ENCODE assay signal across 8 mouse cellular contexts in the genomic region with DNA sequence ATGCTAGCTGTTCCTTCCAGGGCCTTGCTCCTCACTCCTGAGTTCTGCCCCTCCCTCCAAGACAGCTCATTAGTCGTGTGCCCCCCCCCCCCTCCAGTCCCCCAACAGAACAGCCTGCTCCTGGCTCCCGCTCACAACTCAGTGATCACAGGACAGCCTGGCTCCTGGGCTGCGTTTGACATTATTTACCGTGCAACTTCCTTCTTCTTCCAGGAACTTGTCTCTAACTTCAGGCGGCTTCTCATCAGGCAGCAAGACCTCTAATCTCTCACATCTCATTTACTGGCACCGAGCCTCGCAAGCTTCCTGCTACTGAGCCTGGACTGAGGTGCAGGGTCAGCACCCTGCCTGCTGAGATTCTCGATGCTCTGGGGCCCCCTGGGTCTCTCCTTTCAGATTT. TPM values are rescaled to one million over a fixed set of nuclear protein-coding genes. Genes with fewer than 3 reads are reported as not detected.
A peak's percentile ranks its signal among the peaks of the same experiment; 100 is the strongest.
DNase-seq lines count a peak whose midpoint lies in the region; ATAC-seq and TF ChIP-seq lines count a peak whose summit lies in the region.

No protein-coding gene starts in this region.

- H3K36me3 ChIP-seq in kidney, postnatal 0 days (ENCODE audit: insufficient read depth, low read length) = no peaks in the 10 kb centered on the region
- H3K36me3 ChIP-seq in forebrain, embryonic 15.5 days = no peaks in the 10 kb centered on the region
- H3K36me3 ChIP-seq in thymus, adult 2 months (ENCODE audit: control insufficient read depth, insufficient read depth, low read length) = no peaks in the 10 kb centered on the region

- under 1% methylated on average over 8 of the region's 8 CpGs for WGBS in kidney, postnatal 0 days
- WGBS in forebrain, embryonic 15.5 days = 12% methylated on average over 8 of the region's 8 CpGs
- 14% methylated on average over 8 of the region's 8 CpGs for WGBS in thymus, adult 2 months

- 0 out of 2 replicates have a peak overlapping the region, but pooled peaks have one; percentile 36 for H3K9ac ChIP-seq in kidney, postnatal 0 days (ENCODE audit: low read depth, low read length)
- H3K9ac ChIP-seq in forebrain, embryonic 15.5 days (replicated peaks) = no peak overlapping the region

- peak overlapping the region; percentile 67 for H3K27ac ChIP-seq in kidney, postnatal 0 days
- H3K27ac ChIP-seq in forebrain, embryonic 15.5 days (replicated peaks) = no peak overlapping the region
- H3K27ac ChIP-seq in thymus, adult 2 months (ENCODE audit: control insufficient read depth, insufficient read depth, low read length) = no peak overlapping the region

- no peaks in the 10 kb centered on the region for H3K27me3 ChIP-seq in kidney, postnatal 0 days (ENCODE audit: insufficient read depth, low read length)
- H3K27me3 ChIP-seq in forebrain, embryonic 15.5 days = peaks cover 8% of the 10 kb centered on the region; the same call in 1 of the 2 replicates
- no peaks in the 10 kb centered on the region for H3K27me3 ChIP-seq in thymus, adult 2 months (ENCODE audit: control insufficient read depth, insufficient read depth, low read length)

- ATAC-seq in common myeloid progenitor, adult 5-6 weeks (replicated peaks; ENCODE audit: low read depth, poor library complexity, severe bottlenecking) = peak; percentile 3; the same call in 1 of the 2 replicates
- ATAC-seq in kidney, postnatal 0 days (replicated peaks; ENCODE audit: low FRiP score, low read depth) = peak; percentile 45; the same call in 1 of the 2 replicates
- peak; percentile 34; the same call in 1 of the 2 replicates for ATAC-seq in megakaryocyte, adult 5-6 weeks (ENCODE audit: poor library complexity, severe bottlenecking)
- no peak for ATAC-seq in forebrain, embryonic 15.5 days (replicated peaks)

- H3K9me3 ChIP-seq in kidney, postnatal 0 days (replicated peaks; ENCODE audit: low read length) = no peaks in the 10 kb centered on the region
- H3K9me3 ChIP-seq in forebrain, embryonic 15.5 days = no peaks in the 10 kb centered on the region

- peak; percentile 3; the same call in 1 of the 2 replicates for TF ChIP-seq CTCF in kidney, postnatal 0 days (IDR thresholded peaks at IDR 0.05; ENCODE audit: low read depth)
- no peak for TF ChIP-seq CTCF in thymus, adult 2 months (IDR thresholded peaks at IDR 0.05; ENCODE audit: borderline replicate concordance, control insufficient read depth, extremely low read depth, insufficient read depth, low read length, poor library complexity)

- peaks cover 35% of the 10 kb centered on the region for H3K4me1 ChIP-seq in kidney, postnatal 0 days (replicated peaks; ENCODE audit: insufficient read depth, low read length)
- peaks cover 21% of the 10 kb centered on the region for H3K4me1 ChIP-seq in forebrain, embryonic 15.5 days
- peaks cover 66% of the 10 kb centered on the region for H3K4me1 ChIP-seq in thymus, adult 2 months (replicated peaks; ENCODE audit: control insufficient read depth, insufficient read depth, low read length)

- H3K4me3 ChIP-seq in kidney, postnatal 0 days (replicated peaks; ENCODE audit: low read depth, low read length) = no peak overlapping the region
- H3K4me3 ChIP-seq in forebrain, embryonic 15.5 days = no peak overlapping the region
- no peak overlapping the region for H3K4me3 ChIP-seq in thymus, adult 2 months (ENCODE audit: control insufficient read depth, insufficient read depth, low read length)

- DNase-seq in retina, embryonic 14.5 days (ENCODE audit: low spot score) = peak; percentile 11
- DNase-seq in retina, postnatal 1 day = no peak
- peak; percentile 83 for DNase-seq in kidney, postnatal 0 days (ENCODE audit: low spot score)
- DNase-seq in embryo, embryonic 10 days (ENCODE audit: low spot score) = no peak
- DNase-seq in thymus, adult 2 months = no peak

- no peak for TF ChIP-seq POLR2A in thymus, adult 2 months (IDR thresholded peaks at IDR 0.05; ENCODE audit: control insufficient read depth, extremely low read depth, insufficient read depth, low read length, poor library complexity)

- H3K4me2 ChIP-seq in kidney, postnatal 0 days (ENCODE audit: low read length) = no peak overlapping the region
- H3K4me2 ChIP-seq in forebrain, embryonic 15.5 days (replicated peaks) = no peak overlapping the region

RNA-seq across cellular contexts. Expression of a gene that starts 8.5 kb away (rescaled TPM):
- 5.4 and 6.0 TPM in 2 replicates for total RNA-seq in common myeloid progenitor, adult 5-6 weeks (2017)
- 6.4 and 7.1 TPM in 2 replicates for polyA plus RNA-seq in kidney, postnatal 0 days (2015; fragmentation: Nextera tagmentation; extraction: Ambion mirVana)
- total RNA-seq in megakaryocyte, adult 5-6 weeks (2015) = 1.4 and 1.8 TPM in 2 replicates
- total RNA-seq in megakaryocyte, adult 5-6 weeks (2017) = 0.89 and 1.1 TPM in 2 replicates
- 3.1 and 3.6 TPM in 2 replicates for polyA plus RNA-seq in forebrain, embryonic 15.5 days (2015; fragmentation: Nextera tagmentation; extraction: Ambion mirVana)
- polyA plus RNA-seq in thymus, adult 2 months (2012; rRNA removed) = 15.3 and 16.9 TPM in 2 replicates

RNA-seq across cellular contexts. Expression of a gene that starts 21.2 kb away (rescaled TPM):
- not detected in 2 replicates for total RNA-seq in common myeloid progenitor, adult 5-6 weeks (2017)
- polyA plus RNA-seq in kidney, postnatal 0 days (2015; fragmentation: Nextera tagmentation; extraction: Ambion mirVana) = not detected in 2 replicates
- total RNA-seq in megakaryocyte, adult 5-6 weeks (2015) = not detected in 2 replicates
- total RNA-seq in megakaryocyte, adult 5-6 weeks (2017) = not detected in 2 replicates
- not detected in 2 replicates for polyA plus RNA-seq in forebrain, embryonic 15.5 days (2015; fragmentation: Nextera tagmentation; extraction: Ambion mirVana)
- 0.05 TPM in 1 of 2 replicates, not detected in the other for polyA plus RNA-seq in thymus, adult 2 months (2012; rRNA removed)

RNA-seq across cellular contexts. Expression of a gene that starts 32.7 kb away (rescaled TPM):
- total RNA-seq in common myeloid progenitor, adult 5-6 weeks (2017) = 192 and 193 TPM in 2 replicates
- polyA plus RNA-seq in kidney, postnatal 0 days (2015; fragmentation: Nextera tagmentation; extraction: Ambion mirVana) = 145 and 155 TPM in 2 replicates
- total RNA-seq in megakaryocyte, adult 5-6 weeks (2015) = 220 and 258 TPM in 2 replicates
- 232 and 240 TPM in 2 replicates for total RNA-seq in megakaryocyte, adult 5-6 weeks (2017)
- polyA plus RNA-seq in forebrain, embryonic 15.5 days (2015; fragmentation: Nextera tagmentation; extraction: Ambion mirVana) = 97.5 and 106 TPM in 2 replicates
- 75.4 and 87.2 TPM in 2 replicates for polyA plus RNA-seq in thymus, adult 2 months (2012; rRNA removed)

RNA-seq across cellular contexts. Expression of a gene that starts 55.9 kb away (rescaled TPM):
- 61.6 and 75.3 TPM in 2 replicates for total RNA-seq in common myeloid progenitor, adult 5-6 weeks (2017)
- polyA plus RNA-seq in kidney, postnatal 0 days (2015; fragmentation: Nextera tagmentation; extraction: Ambion mirVana) = 51.6 and 64.0 TPM in 2 replicates
- 126 and 127 TPM in 2 replicates for total RNA-seq in megakaryocyte, adult 5-6 weeks (2015)
- total RNA-seq in megakaryocyte, adult 5-6 weeks (2017) = 60.0 and 73.7 TPM in 2 replicates
- polyA plus RNA-seq in forebrain, embryonic 15.5 days (2015; fragmentation: Nextera tagmentation; extraction: Ambion mirVana) = 45.9 and 52.1 TPM in 2 replicates
- 130 and 167 TPM in 2 replicates for polyA plus RNA-seq in thymus, adult 2 months (2012; rRNA removed)

RNA-seq across cellular contexts. Expression of a gene that starts 56.1 kb away (rescaled TPM):
- 0.27 TPM in 1 of 2 replicates, not detected in the other for total RNA-seq in common myeloid progenitor, adult 5-6 weeks (2017)
- polyA plus RNA-seq in kidney, postnatal 0 days (2015; fragmentation: Nextera tagmentation; extraction: Ambion mirVana) = 4.5 and 5.4 TPM in 2 replicates
- total RNA-seq in megakaryocyte, adult 5-6 weeks (2015) = 2.4 and 3.0 TPM in 2 replicates
- total RNA-seq in megakaryocyte, adult 5-6 weeks (2017) = 2.8 and 4.7 TPM in 2 replicates
- polyA plus RNA-seq in forebrain, embryonic 15.5 days (2015; fragmentation: Nextera tagmentation; extraction: Ambion mirVana) = 5.3 and 6.4 TPM in 2 replicates
- polyA plus RNA-seq in thymus, adult 2 months (2012; rRNA removed) = 17.7 and 18.2 TPM in 2 replicates

Comparison
In these comparisons a context has a peak if more than half of its experiments do, and no peak if none do; other contexts are left out.
1. DNase-seq: peak in retina, embryonic 14.5 days (single experiment) and kidney, postnatal 0 days (single experiment); none in retina, postnatal 1 day (single experiment), embryo, embryonic 10 days (single experiment) and thymus, adult 2 months (single experiment).